Mouse (Mus musculus): Measurements from ENCODE around the gene Zc4h2. TPM values are rescaled to one million over a fixed set of nuclear protein-coding genes. Genes with fewer than 3 reads are reported as not detected.

The Zc4h2 gene
- polyA plus RNA-seq (2014; fragmentation: Nextera tagmentation; extraction: Ambion mirVana) = 80.7 and 86.1 TPM in 2 replicates

DNA sequence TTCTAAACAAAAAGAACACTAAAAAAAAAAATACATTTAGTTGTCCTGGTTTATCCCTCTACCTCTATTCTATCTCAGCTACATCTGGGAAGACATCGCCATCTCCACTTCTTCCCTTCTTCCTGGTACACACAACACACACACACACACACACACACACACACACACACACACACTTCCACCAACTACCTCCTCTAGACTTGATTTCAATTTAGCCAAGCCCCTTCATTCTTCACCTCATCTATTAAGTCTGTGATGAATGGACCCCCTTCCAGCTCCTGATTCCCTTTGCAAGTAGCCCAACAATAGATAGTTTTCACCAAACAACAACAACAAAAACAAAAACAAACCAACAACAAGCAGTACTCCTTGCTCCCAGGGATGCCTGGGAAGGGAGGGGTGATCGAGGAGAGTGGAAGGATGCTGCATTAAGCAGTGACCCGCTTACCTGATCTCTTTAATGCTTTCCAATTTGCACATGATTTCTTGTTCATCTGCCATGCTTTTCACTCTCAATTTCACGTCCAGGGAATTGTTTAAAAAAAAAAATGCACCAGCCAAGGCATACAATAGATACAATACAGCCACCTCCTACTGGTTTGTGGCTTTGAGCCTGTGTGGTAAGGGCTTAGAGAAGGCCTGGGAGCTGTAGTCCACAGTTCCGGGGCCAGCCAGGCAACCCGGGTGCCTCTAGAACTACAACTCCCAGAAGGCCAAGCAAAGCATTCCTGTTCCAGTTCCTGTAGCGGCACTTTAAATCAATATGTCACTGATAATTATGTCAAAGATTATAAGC, at the start of gene Zc4h2:
Gene Zc4h2 (minus strand): TSS at position 706 of the 796 bp plus-strand sequence.
- peak; percentile 90 for DNase-seq
- peaks cover 6% of the 10 kb centered on the region; the same call in 1 of the 2 replicates for H3K4me1 ChIP-seq (ENCODE audit: control insufficient read depth, insufficient read depth, low read length)
- H3K4me3 ChIP-seq (replicated peaks; ENCODE audit: low read depth, low read length) = peak within 1 kb of the TSS; percentile 46
- no peaks in the 10 kb centered on the region for H3K27me3 ChIP-seq (ENCODE audit: control insufficient read depth, insufficient read depth, low read length)
- H3K4me2 ChIP-seq (ENCODE audit: low read length) = peak within 1 kb of the TSS; percentile 60
- peak within 1 kb of the TSS; percentile 58 for H3K9ac ChIP-seq (replicated peaks; ENCODE audit: low read length)
- peak; percentile 98 for ATAC-seq (ENCODE audit: low FRiP score, low TSS enrichment)
- no peaks in the 10 kb centered on the region for H3K9me3 ChIP-seq (ENCODE audit: control insufficient read depth, low read length)
- WGBS = 21% methylated on average over 7 of the region's 7 CpGs
- peak within 1 kb of the TSS; percentile 76 for H3K27ac ChIP-seq (replicated peaks; ENCODE audit: low read depth, low read length)
- H3K36me3 ChIP-seq (ENCODE audit: control insufficient read depth, insufficient read depth, low read length) = no peaks in the 10 kb centered on the region

- Histone ChIP-seq H3K27ac (replicated peaks; ENCODE audit: low read depth, low read length) (no peak overlapping the region), H3K4me2 (ENCODE audit: low read length) (no peak overlapping the region), H3K36me3 (ENCODE audit: control insufficient read depth, insufficient read depth, low read length) (no peaks in the 10 kb centered on the region), H3K9ac (replicated peaks; ENCODE audit: low read length) (no peak overlapping the region), H3K4me1 (ENCODE audit: control insufficient read depth, insufficient read depth, low read length) (no peaks in the 10 kb centered on the region), H3K4me3 (replicated peaks; ENCODE audit: low read depth, low read length) (no peak overlapping the region), H3K27me3 (ENCODE audit: control insufficient read depth, insufficient read depth, low read length) (no peaks in the 10 kb centered on the region), H3K9me3 (ENCODE audit: control insufficient read depth, low read length) (no peaks in the 10 kb centered on the region)
- peak; percentile 29 for DNase-seq
- ATAC-seq (ENCODE audit: low FRiP score, low TSS enrichment) = no peak
- WGBS = 68% methylated on average over 1 of the region's 1 CpGs
Observed at GRCm38 (mm10) chrX:95687119-95687518, 28.8 kb upstream of the Zc4h2 start.

DNA sequence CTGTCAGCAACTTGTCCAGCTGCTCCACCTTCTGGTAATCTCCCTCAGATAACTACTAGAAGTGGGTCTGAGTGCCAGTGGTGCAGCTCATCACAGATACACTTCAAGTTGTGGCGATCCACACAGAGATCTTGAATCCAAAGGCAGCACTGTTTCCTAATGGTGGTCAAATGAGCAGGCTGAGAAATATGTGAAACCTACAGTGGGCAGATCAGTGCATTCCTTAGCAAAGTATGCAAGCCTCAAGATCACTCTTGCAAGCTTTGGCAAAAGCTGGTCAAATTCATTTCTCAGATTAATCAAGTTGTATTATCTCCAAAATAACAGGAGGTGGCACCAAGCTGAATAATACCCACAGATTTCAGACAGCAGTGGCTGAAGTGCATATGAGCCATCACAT, 23.9 kb upstream of the Zc4h2 start:
- Histone ChIP-seq H3K4me1 (ENCODE audit: control insufficient read depth, insufficient read depth, low read length) (no peaks in the 10 kb centered on the region), H3K4me2 (ENCODE audit: low read length) (no peak overlapping the region), H3K9me3 (ENCODE audit: control insufficient read depth, low read length) (no peaks in the 10 kb centered on the region), H3K27me3 (ENCODE audit: control insufficient read depth, insufficient read depth, low read length) (no peaks in the 10 kb centered on the region), H3K27ac (replicated peaks; ENCODE audit: low read depth, low read length) (no peak overlapping the region), H3K4me3 (replicated peaks; ENCODE audit: low read depth, low read length) (no peak overlapping the region), H3K9ac (replicated peaks; ENCODE audit: low read length) (no peak overlapping the region), H3K36me3 (ENCODE audit: control insufficient read depth, insufficient read depth, low read length) (no peaks in the 10 kb centered on the region)
- WGBS = 89% methylated on average over 1 of the region's 1 CpGs
- DNase-seq = no peak
- ATAC-seq (ENCODE audit: low FRiP score, low TSS enrichment) = no peak

DNA sequence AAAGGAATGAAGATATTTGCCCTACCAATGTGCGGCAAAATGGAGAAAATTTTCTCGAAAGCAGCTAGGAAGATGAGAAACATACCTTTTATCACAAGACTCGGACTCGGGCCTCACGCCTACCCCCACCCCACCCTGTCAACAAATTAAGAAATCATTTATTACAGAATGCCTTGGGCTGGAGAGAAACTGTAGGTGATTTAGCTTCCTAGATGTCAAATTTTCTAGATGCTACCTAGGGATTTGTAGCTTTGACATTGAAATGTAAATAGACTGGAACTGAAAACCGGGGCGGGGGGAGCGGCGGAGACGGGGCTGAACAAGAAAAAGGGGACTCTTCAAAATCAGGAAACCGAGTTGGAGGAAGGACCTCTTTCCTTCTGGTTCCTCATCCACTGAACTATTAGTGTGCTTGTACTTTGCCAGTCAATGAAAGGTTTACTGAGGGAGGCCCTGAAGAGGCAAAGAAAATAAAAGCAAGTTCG, 333 bp upstream of the Zc4h2 start:
- peak; percentile 63 for ATAC-seq (ENCODE audit: low FRiP score, low TSS enrichment)
- H3K4me3 ChIP-seq (replicated peaks; ENCODE audit: low read depth, low read length) = peak overlapping the region; percentile 46
- H3K27me3 ChIP-seq (ENCODE audit: control insufficient read depth, insufficient read depth, low read length) = no peaks in the 10 kb centered on the region
- WGBS = 27% methylated on average over 12 of the region's 12 CpGs
- H3K36me3 ChIP-seq (ENCODE audit: control insufficient read depth, insufficient read depth, low read length) = no peaks in the 10 kb centered on the region
- peak overlapping the region; percentile 57; the same call in 1 of the 2 replicates for H3K27ac ChIP-seq (replicated peaks; ENCODE audit: low read depth, low read length)
- no peak for DNase-seq
- H3K9ac ChIP-seq (replicated peaks; ENCODE audit: low read length) = peak overlapping the region; percentile 58
- no peaks in the 10 kb centered on the region for H3K9me3 ChIP-seq (ENCODE audit: control insufficient read depth, low read length)
- peak overlapping the region; percentile 53 for H3K4me2 ChIP-seq (ENCODE audit: low read length)
- peaks cover 6% of the 10 kb centered on the region; the same call in 1 of the 2 replicates for H3K4me1 ChIP-seq (ENCODE audit: control insufficient read depth, insufficient read depth, low read length)

DNA sequence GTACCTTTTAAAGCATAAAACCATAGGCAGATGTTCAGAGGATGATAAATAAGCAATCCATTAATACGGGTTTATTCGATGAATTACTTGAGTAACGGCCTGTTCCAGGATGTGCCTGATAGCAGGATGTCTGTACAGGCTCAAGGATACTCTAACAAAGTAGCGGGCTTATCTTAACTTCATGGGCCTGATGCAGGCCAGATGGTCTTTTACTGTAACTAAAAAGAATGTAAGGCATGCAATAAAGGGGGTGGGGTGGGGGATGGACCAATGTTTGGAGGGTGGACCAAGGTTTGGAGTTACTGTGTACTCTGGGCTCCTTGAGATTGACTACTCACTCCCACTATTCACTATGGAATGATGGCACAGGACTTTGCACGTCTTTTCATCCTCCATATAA, 57.7 kb downstream of the Zc4h2 start:
- H3K4me3 ChIP-seq (replicated peaks; ENCODE audit: low read depth, low read length) = no peak overlapping the region
- WGBS = 88% methylated on average over 5 of the region's 5 CpGs
- no peak overlapping the region for H3K27ac ChIP-seq (replicated peaks; ENCODE audit: low read depth, low read length)
- H3K9me3 ChIP-seq (ENCODE audit: control insufficient read depth, low read length) = no peaks in the 10 kb centered on the region
- H3K4me1 ChIP-seq (ENCODE audit: control insufficient read depth, insufficient read depth, low read length) = no peaks in the 10 kb centered on the region
- H3K4me2 ChIP-seq (ENCODE audit: low read length) = no peak overlapping the region
- DNase-seq = no peak
- no peak overlapping the region for H3K9ac ChIP-seq (replicated peaks; ENCODE audit: low read length)
- no peak for ATAC-seq (ENCODE audit: low FRiP score, low TSS enrichment)
- no peaks in the 10 kb centered on the region for H3K27me3 ChIP-seq (ENCODE audit: control insufficient read depth, insufficient read depth, low read length)
- no peaks in the 10 kb centered on the region for H3K36me3 ChIP-seq (ENCODE audit: control insufficient read depth, insufficient read depth, low read length)

Other genes with a start within 250 kb of the Zc4h2 start
- gene Amer1, start 213.6 kb downstream of the Zc4h2 start, polyA plus RNA-seq (2014; fragmentation: Nextera tagmentation; extraction: Ambion mirVana) = 11.1 and 11.8 TPM in 2 replicates
- 0.17 TPM in 1 of 2 replicates, not detected in the other for gene Asb12, start 100.5 kb downstream of the Zc4h2 start, polyA plus RNA-seq (2014; fragmentation: Nextera tagmentation; extraction: Ambion mirVana)
- not detected in 2 replicates for gene Pfn5, start 100.4 kb downstream of the Zc4h2 start, polyA plus RNA-seq (2014; fragmentation: Nextera tagmentation; extraction: Ambion mirVana)
- 3.5 and 4.8 TPM in 2 replicates for gene Zc3h12b, start 53.2 kb upstream of the Zc4h2 start, polyA plus RNA-seq (2014; fragmentation: Nextera tagmentation; extraction: Ambion mirVana)